Mouse (Mus musculus) hindbrain, embryonic 12.5 days (tissue): Measurements from ENCODE around the gene Birc6. TPM values are rescaled to one million over a fixed set of nuclear protein-coding genes. Genes with fewer than 3 reads are reported as not detected.

Experiments
- ATAC-seq: fragments of 200-750 bp; cut with Nextera tagmentation; 2 replicates; pipeline ENCODE4 v1.8.0; 2017; ENCODE audit warnings: moderate TSS enrichment; ENCODE audit not compliant: low FRiP score
- H3K27ac ChIP-seq: fragments of 300-500 bp; sonication (generic); 2 replicates; pipeline ENCODE4 v1.5.1; 2016; ENCODE audit warnings: mild to moderate bottlenecking
- H3K27me3 ChIP-seq: fragments of 300-500 bp; sonication (generic); 2 replicates; pipeline ENCODE4 v1.6.1; 2016; ENCODE audit warnings: mild to moderate bottlenecking
- H3K36me3 ChIP-seq: fragments of 300-500 bp; sonication (generic); 2 replicates; pipeline ENCODE4 v1.6.1; 2016; ENCODE audit warnings: mild to moderate bottlenecking
- H3K4me1 ChIP-seq: fragments of 300-500 bp; sonication (generic); 2 replicates; pipeline ENCODE4 v1.6.1; 2016
- H3K4me2 ChIP-seq: fragments of 300-500 bp; sonication (generic); replicated peaks from 2 replicates; pipeline ENCODE4 v1.6.1; 2016; ENCODE audit warnings: mild to moderate bottlenecking
- H3K4me3 ChIP-seq: fragments of 300-500 bp; sonication (generic); 2 replicates; pipeline ENCODE4 v1.5.1; 2016; ENCODE audit warnings: mild to moderate bottlenecking
- H3K9ac ChIP-seq: fragments of 300-500 bp; sonication (generic); 2 replicates; pipeline ENCODE4 v1.6.1; 2016; ENCODE audit warnings: mild to moderate bottlenecking, moderate library complexity
- H3K9me3 ChIP-seq: fragments of 300-500 bp; sonication (generic); replicated peaks from 2 replicates; pipeline ENCODE4 v1.6.1; 2016; ENCODE audit warnings: mild to moderate bottlenecking
- WGBS: fragments of 180-500 bp; shearing (Covaris S2); methylation state at CpG from one replicate; pipeline ENCODE4 v1.1.7; 2016; 5-methylcytosine and 5-hydroxymethylcytosine counted together
- polyA plus RNA-seq: library from polyadenylated mRNA; unstranded; fragments of >200 nt; fragmentation: Nextera tagmentation; extraction: Ambion mirVana; gene quantifications from 2 replicates; pipeline ENCODE4 v1.2.1, GENCODE M21; 2016

Gene Birc6
- polyA plus RNA-seq, 1 experiment from 2014 or later, result 102 TPM

DNA sequence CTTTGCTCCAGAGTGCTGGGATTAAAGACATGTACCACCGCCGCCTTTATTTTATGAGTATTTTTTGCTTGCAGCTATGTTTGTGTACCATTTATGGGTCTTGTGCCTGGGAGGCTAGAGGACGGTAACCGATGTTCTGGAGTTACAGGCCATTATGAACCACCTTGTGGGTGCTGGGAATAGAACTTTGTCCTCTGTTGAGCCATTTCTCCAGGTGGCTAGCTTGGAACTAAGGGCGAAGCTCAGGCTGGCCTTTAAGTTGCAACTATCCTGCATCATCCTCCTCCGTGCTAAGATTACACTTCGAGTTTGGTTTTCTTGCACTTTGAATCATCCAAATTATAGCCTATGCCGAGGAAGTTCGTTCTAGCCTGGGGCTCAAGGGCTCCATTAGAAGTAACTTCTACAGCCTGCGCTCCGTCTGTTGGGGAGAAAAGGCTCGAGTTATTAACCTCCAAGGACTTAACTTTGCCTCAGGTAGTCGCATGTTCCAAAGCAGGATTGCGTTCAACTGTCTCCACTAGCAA is 189.1 kb downstream of the Birc6 start:
- WGBS, result 10% methylated on average over 14 of the region's 14 CpGs
- peaks cover 8% of the 10 kb centered on the region for H3K36me3 ChIP-seq
- peak overlapping the region; percentile 88 for H3K4me2 ChIP-seq
- H3K9me3 ChIP-seq, result no peaks in the 10 kb centered on the region
- peaks cover 7% of the 10 kb centered on the region for H3K4me1 ChIP-seq
- H3K9ac ChIP-seq, result peak overlapping the region; percentile 3; the same call in 1 of the 2 replicates
- peak overlapping the region; percentile 71 for H3K4me3 ChIP-seq
- H3K27me3 ChIP-seq, result no peaks in the 10 kb centered on the region
- H3K27ac ChIP-seq, result no peak overlapping the region
- ATAC-seq, result peak; percentile 46; the same call in 1 of the 2 replicates

DNA sequence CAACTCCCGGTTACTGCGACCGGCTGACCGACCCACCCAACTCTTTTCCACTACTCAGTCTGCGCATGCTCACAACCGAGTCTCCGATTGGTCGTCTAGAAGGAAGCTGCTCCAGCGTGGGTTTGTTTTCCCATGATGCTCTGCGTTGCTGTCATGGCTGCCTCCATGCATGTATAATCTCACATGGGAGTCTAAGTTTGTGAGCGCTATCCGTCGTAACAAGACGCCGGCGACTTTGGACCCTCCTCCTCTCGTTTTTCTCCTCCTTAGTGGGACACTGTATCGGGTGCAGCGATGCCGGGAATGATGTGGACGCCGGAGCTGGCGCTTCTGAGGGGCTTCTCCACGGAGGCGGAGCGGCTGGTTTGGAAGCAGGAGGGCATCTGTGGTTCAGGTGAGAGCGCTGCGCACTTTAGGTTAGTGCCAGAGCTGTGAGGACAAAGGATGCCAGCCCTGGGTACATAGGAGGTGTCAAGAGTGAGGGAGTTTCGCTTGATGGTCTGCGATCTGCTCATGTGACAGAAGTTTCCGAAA is 189.6 kb downstream of the Birc6 start, which contains the start of gene Ttc27:
Gene Ttc27, plus strand, starts transcription at position 115 of the 534 bp plus-strand sequence.
- ATAC-seq, result peak; percentile 89
- Histone ChIP-seq H3K4me2 (peak within 1 kb of the TSS; percentile 88), H3K27me3 (no peaks in the 10 kb centered on the region), H3K9ac (peak within 1 kb of the TSS; percentile 74), H3K4me1 (peaks cover 7% of the 10 kb centered on the region), H3K27ac (no peak within 1 kb of the TSS), H3K4me3 (peak within 1 kb of the TSS; percentile 71), H3K9me3 (no peaks in the 10 kb centered on the region), H3K36me3 (peaks cover 12% of the 10 kb centered on the region)
- WGBS, result under 1% methylated on average over 31 of the region's 31 CpGs

- no peak for ATAC-seq
- Histone ChIP-seq H3K9me3 (no peaks in the 10 kb centered on the region), H3K9ac (no peak overlapping the region), H3K27me3 (no peaks in the 10 kb centered on the region), H3K4me2 (no peak overlapping the region), H3K27ac (no peak overlapping the region), H3K4me1 (no peaks in the 10 kb centered on the region), H3K36me3 (peaks cover 7% of the 10 kb centered on the region; the same call in 1 of the 2 replicates), H3K4me3 (no peak overlapping the region)
These were observed 204.8 kb downstream of the Birc6 start for GRCm38 (mm10) chr17:74732872-74733271.

GRCm38 (mm10) chr17:74735392-74735791 is 207.3 kb downstream of the Birc6 start:
- Histone ChIP-seq H3K36me3 (peaks cover 7% of the 10 kb centered on the region; the same call in 1 of the 2 replicates), H3K4me3 (no peak overlapping the region), H3K4me2 (no peak overlapping the region), H3K27ac (no peak overlapping the region), H3K9ac (no peak overlapping the region), H3K9me3 (no peaks in the 10 kb centered on the region), H3K27me3 (no peaks in the 10 kb centered on the region), H3K4me1 (no peaks in the 10 kb centered on the region)
- ATAC-seq, result no peak
- 90% methylated on average over 11 of the region's 11 CpGs for WGBS

DNA sequence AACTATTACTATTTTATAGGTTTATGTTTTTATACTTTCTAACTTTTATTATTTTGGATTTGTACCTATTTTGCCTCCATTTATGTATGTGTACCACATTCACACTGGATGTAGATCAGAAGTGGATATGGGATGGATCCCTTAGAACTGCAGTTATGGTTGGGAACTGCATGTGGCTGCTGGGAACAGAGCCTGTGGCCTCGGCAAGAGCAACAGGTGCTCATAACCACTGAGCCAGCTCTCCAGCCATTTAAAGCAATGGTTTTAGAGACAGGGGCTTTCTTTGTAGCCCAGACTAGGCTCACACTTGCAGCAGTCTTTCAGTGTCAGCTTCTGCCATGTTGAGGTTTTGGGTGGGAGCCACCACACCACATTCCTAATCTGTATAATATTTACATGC is 221.6 kb downstream of the Birc6 start:
- Histone ChIP-seq H3K4me1 (no peaks in the 10 kb centered on the region), H3K9me3 (no peaks in the 10 kb centered on the region), H3K9ac (no peak overlapping the region), H3K4me3 (no peak overlapping the region), H3K4me2 (no peak overlapping the region), H3K27ac (no peak overlapping the region), H3K36me3 (peaks cover 10% of the 10 kb centered on the region), H3K27me3 (no peaks in the 10 kb centered on the region)
- ATAC-seq, result no peak
- WGBS, result 88% methylated on average over 1 of the region's 1 CpGs

GRCm38 (mm10) chr17:74751026-74751425 is 222.9 kb downstream of the Birc6 start:
- peaks cover 7% of the 10 kb centered on the region for H3K36me3 ChIP-seq
- H3K9me3 ChIP-seq, result no peaks in the 10 kb centered on the region
- H3K9ac ChIP-seq, result no peak overlapping the region
- H3K27me3 ChIP-seq, result no peaks in the 10 kb centered on the region
- no peak for ATAC-seq
- no peaks in the 10 kb centered on the region for H3K4me1 ChIP-seq
- no peak overlapping the region for H3K4me2 ChIP-seq
- H3K4me3 ChIP-seq, result no peak overlapping the region
- WGBS, result 93% methylated on average over 4 of the region's 4 CpGs
- no peak overlapping the region for H3K27ac ChIP-seq

Other genes with a start within 250 kb of the Birc6 start
- gene Memo1, start 232.8 kb upstream of the Birc6 start, polyA plus RNA-seq, result 68.5 and 69.2 TPM in 2 replicates
- gene Dpy30, start 204.4 kb upstream of the Birc6 start, polyA plus RNA-seq, result 200 and 211 TPM in 2 replicates
- gene Spast, start 189.3 kb upstream of the Birc6 start, polyA plus RNA-seq, result 52.2 and 53.0 TPM in 2 replicates
- 30.2 and 30.3 TPM in 2 replicates for gene Slc30a6, start 132.7 kb upstream of the Birc6 start, polyA plus RNA-seq
- 0.34 TPM in 2 replicates for gene Nlrc4, start 69.2 kb upstream of the Birc6 start, polyA plus RNA-seq
- 58.0 and 59.7 TPM in 2 replicates for gene Yipf4, start 38.8 kb upstream of the Birc6 start, polyA plus RNA-seq
- gene Ttc27, start 189.4 kb downstream of the Birc6 start, polyA plus RNA-seq, result 22.2 and 23.0 TPM in 2 replicates